Mouse (Mus musculus) kidney, postnatal 10 days (tissue): ENCODE measurements at regions not wholly inside any gene's neighbourhood (a gene's known extent, or its start where the extent isn't known, plus 50 kb on each side); places are given as distances from the start of the nearest gene placed in this dataset.

Experiments
- DNase-seq: peaks from one replicate; pipeline ENCODE4 v3.0.0; 2021; ENCODE audit warnings: mixed read lengths

DNA sequence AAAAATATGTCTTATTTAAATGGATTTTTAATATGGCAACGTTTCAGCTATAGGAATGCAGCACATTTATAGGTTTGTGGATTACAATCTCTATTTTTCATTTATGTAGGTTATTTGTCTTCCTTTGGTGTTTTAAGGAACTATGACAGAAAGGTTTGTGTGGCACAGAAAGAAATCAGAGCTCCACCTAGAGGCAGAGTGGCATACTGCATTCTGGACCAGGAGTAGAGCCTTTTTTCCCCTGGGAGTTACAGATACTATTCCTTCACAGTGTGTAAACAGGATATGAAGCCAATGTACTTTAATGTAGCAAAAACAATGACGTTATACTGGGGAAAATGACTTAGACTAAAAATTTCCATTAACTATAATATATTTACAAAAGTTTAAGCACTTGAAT lies 94.9 kb upstream of the St8sia4 start:
- DNase-seq = peak; percentile 82

DNA sequence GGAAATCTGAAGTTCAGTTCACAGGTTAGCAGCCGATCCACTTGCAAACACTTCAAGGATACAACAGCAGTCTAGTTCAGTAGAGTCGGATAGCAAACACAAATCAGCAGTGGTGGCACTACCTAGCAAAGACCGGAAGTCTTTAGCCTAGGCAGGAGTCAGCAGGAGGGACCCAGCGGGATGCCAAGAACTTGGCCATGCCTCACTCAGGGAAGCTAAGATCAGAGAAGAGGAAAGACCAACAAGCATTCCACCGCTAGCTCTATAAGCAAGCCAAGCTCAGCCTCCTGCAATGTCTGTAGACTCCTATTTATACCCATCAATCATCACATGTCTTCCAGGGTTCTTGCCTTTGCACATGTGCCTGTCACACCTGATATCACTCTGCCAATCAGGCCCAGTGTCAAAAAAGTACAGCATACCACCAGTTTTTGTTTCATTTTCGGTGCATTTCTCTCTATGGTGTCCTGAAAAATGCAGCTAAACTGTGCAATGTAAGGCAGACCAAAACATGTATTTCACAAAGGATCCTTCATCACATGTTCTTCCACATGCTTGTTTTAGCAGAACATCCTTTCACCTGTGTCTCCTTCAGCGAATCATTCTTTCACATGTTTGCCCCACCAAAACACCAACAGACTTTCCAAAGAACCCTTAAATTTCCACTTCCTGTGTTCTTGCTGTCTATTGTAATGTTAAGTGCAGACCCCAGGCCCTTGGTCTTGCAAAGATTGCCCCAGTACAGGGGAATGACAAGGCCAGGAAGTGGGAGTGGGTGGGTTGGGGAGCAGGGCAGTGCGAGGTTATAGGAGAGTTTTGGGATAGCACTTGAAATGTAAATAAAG lies 86.9 kb upstream of the St8sia4 start:
- DNase-seq = no peak

DNA sequence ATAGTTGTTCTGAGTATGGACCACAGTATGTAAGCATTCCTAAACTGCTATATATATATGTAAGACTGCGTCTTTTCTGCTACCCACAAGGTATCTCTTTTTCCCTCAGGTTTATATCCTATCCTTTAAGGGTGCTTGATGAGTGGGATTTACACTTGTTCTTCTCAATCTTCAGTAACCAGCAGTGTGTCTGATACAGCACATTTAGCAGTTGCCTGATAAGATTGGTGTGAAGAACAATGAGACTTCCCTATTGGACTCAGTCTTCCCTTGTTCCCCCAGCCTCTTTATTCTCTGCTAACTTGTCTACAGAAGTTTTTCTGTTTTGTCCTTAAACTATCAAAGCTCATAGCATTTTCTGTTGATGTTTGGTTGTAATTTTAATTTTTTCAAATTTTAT lies 86.1 kb upstream of the St8sia4 start:
- DNase-seq = no peak

DNA sequence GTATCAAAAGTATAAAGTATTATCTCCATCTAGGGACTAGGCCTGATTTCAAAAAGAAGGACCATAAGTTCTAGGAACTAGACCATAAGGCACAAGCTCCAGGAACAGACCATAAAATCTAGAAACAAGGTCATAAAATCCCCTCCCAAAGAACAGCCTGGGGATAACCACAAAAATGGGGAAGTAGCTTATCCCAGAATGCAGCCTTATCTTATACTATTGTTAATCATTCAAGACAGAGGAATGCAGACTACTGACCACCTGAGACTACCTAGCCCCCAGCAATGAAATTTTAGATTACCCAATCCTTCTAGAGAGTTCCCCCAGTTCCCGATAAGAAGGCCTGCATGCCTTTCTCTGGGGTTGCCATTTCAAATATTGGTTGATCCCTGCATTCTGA lies 81.6 kb upstream of the St8sia4 start:
- no peak for DNase-seq

DNA sequence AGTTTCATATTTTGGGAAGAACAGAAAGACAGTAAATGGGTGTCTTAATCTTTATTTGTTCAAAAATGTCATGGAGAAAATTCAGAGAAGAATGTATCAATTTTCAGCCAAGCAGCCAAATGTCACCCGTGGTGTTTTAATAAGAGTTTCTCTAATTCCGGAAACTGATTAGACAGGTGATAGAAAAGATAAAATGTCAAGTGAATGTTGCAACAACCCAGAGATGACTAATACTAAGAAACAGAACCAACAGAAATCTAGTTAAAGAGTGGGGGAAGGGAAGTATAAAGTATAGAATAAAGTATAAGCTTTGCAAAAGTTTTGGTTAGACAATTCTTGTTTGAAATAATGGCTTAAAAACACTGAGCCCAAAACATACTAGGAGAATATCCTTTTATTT lies 79.9 kb upstream of the St8sia4 start:
- no peak for DNase-seq

DNA sequence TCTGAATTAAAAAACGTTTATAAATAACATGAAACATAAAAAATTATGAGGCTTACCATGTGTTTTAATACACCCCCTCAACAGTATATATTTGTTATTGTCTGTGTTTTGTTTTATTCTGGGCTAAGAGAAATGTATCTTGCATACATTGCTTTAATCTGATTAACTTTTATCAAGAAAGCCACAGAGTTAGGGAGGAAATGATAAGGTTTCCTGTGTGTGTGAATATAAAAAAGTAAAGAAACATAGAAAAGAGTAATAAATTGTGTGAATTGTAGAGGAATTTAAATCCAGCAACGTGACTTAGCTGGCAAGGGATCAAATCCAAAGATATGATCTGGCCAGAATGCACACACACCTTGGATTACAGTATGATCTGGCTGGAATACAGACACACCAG lies 77.1 kb upstream of the St8sia4 start:
- DNase-seq = no peak

DNA sequence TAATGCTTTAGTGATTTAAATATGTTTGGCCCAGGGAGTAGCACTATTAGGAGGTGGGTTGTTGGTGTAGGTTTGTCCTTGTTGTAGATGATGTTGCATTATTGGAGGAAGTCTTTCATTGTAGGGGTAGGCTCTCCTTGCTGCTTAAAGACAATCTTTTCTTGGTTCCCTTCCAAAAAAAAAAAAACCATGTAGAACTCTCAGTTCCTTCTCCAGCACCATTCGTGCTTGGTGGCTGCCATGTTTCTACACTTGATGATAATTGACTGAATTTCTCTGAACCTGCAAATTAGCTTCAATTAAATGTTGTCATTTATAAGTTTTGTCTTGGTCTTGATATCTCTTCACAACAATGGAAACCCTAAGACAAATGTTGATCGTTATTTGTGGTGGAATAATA lies 76.0 kb upstream of the St8sia4 start:
- no peak for DNase-seq

DNA sequence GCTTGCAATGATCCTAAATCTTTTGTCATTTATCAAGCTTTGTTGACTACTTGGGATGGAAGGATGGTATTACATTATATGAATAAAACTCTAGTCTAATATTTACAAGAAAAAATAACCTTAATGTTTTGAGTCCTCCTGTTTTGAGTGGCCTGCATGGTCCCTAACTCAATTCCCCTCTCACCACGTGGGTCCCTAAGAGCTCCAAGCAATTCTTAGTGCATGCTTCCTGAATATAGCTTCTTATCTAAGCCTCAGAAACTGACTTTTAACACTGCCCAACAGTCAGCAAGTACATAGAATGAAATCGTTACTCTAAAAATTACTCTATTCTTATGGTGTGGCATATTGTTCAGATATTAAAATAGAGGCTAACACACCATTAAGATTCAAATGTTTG lies 52.1 kb upstream of the St8sia4 start:
- no peak for DNase-seq

DNA sequence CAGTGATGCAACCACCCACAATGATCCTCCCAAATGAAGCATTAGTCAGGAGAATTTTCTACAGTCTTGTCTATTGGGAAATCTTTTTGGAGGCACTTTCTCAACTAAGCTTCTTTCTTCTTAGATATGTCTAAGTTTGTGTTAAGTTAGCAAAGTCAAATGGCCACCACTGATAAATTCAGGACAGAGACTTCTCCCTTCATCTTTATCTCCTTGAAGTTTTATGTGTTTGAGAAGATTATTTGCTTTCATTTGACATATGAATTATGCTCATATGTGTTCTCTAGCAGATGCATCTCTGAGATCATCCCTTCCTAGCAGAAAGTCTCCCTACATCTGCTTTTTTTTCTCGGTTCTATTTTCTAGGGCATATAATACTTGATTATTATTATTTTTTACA lies 51.4 kb upstream of the St8sia4 start:
- no peak for DNase-seq
